Mouse (Mus musculus) liver, embryonic 14.5 days (tissue): ENCODE measurements around the gene Eomes. TPM values are rescaled to one million over a fixed set of nuclear protein-coding genes. Genes with fewer than 3 reads are reported as not detected.

Experiments
- ATAC-seq: fragments of 200-750 bp; cut with Nextera tagmentation; 2 replicates; pipeline ENCODE4 v1.8.0; 2017; ENCODE audit warnings: moderate number of reproducible peaks, mild to moderate bottlenecking, moderate library complexity; ENCODE audit not compliant: insufficient read depth
- DNase-seq, 3 experiments: peaks; one replicate each; pipeline ENCODE4 v3.0.0-alpha.2; 2012 to 2013; ENCODE audit warnings: low read depth in 3 of 3, low spot score in 3 of 3
- H3K27ac ChIP-seq: fragments of 300-500 bp; sonication (generic); 2 replicates; pipeline ENCODE4 v1.5.1; 2014; ENCODE audit warnings: moderate library complexity, mild to moderate bottlenecking, control low read depth, inconsistent platforms
- H3K27me3 ChIP-seq: fragments of 300-500 bp; sonication (generic); 2 replicates; pipeline ENCODE4 v1.6.1; 2014; ENCODE audit warnings: mild to moderate bottlenecking, low read length, moderate library complexity; ENCODE audit not compliant: control insufficient read depth, insufficient read depth
- H3K36me3 ChIP-seq: fragments of 300-500 bp; sonication (generic); replicated peaks from 2 replicates; pipeline ENCODE4 v1.6.1; 2014; ENCODE audit warnings: low read depth; ENCODE audit not compliant: control insufficient read depth, insufficient read depth
- H3K4me1 ChIP-seq, 2 experiments: fragments of 200-500 bp in 1 of 2; fragments of 300-500 bp in 1 of 2; sonication (generic) in 1 of 2; replicated peaks; 2 replicates each; pipeline ENCODE4 v1.6.1; 2012 to 2014; ENCODE audit warnings: antibody characterized with exemption in 1 of 2, inconsistent platforms in 1 of 2, low read length in 1 of 2; ENCODE audit not compliant: control insufficient read depth in 2 of 2, insufficient read depth in 2 of 2
- H3K4me2 ChIP-seq: fragments of 300-500 bp; sonication (generic); 2 replicates; pipeline ENCODE4 v1.6.1; 2014; ENCODE audit warnings: low read depth, mild to moderate bottlenecking, control low read depth, moderate library complexity
- H3K4me3 ChIP-seq, 2 experiments: fragments of 200-500 bp in 1 of 2; fragments of 300-500 bp in 1 of 2; sonication (generic) in 1 of 2; 2 replicates each; pipeline ENCODE4 v1.5.1; 2012 to 2014; ENCODE audit warnings: low read depth in 2 of 2, low read length in 2 of 2, mild to moderate bottlenecking in 2 of 2, control low read depth in 1 of 2, inconsistent platforms in 1 of 2, moderate library complexity in 1 of 2; ENCODE audit not compliant: insufficient read depth in 1 of 2
- H3K9ac ChIP-seq: fragments of 300-500 bp; sonication (generic); replicated peaks from 2 replicates; pipeline ENCODE4 v1.6.1; 2014; ENCODE audit warnings: mild to moderate bottlenecking, control low read depth, moderate library complexity
- H3K9me3 ChIP-seq: fragments of 300-500 bp; sonication (generic); 2 replicates; pipeline ENCODE4 v1.6.1; 2016; ENCODE audit warnings: low read length, mixed read lengths; ENCODE audit not compliant: control insufficient read depth
- CTCF ChIP-seq: IDR thresholded peaks from 2 replicates; pipeline ENCODE4 v1.5.1; 2016; ENCODE audit warnings: antibody characterized with exemption, low read depth, control low read depth
- EP300 ChIP-seq: IDR thresholded peaks from 2 replicates; pipeline ENCODE4 v1.6.1; 2016; ENCODE audit warnings: antibody characterized with exemption, low read depth
- WGBS: fragments of 180-500 bp; shearing (Covaris S2); extraction: QIAGEN DNeasy Blood & Tissue Kit; methylation state at CpG from one replicate; pipeline ENCODE4 v1.1.7; 2014; ENCODE audit not compliant: insufficient replicate concordance; 5-methylcytosine and 5-hydroxymethylcytosine counted together
- polyA plus RNA-seq, 2 experiments: library from polyadenylated mRNA; depleted of rRNA in 1 of 2; stranded (reverse) in 1 of 2; unstranded in 1 of 2; fragments of >200 nt; fragmentation: Nextera tagmentation in 1 of 2; extraction: Ambion mirVana in 1 of 2; gene quantifications; 2 replicates each; pipeline versions ENCODE4 v1.2.1 to v1.2.3; 2012 to 2014

The Eomes gene
- polyA plus RNA-seq, 2 experiments = 0.04 TPM; not detected in 1

- ATAC-seq (no peak), DNase-seq (no peak)
- Histone ChIP-seq H3K9me3 (no peaks in the 10 kb centered on the region), H3K27ac (no peak overlapping the region), H3K4me3 (no peak overlapping the region), H3K4me2 (no peak overlapping the region), H3K4me1 (no peaks in the 10 kb centered on the region), H3K9ac (no peak overlapping the region), H3K36me3 (peaks cover 24% of the 10 kb centered on the region), H3K27me3 (no peaks in the 10 kb centered on the region)
- no peak for TF ChIP-seq CTCF
- TF ChIP-seq EP300 = no peak
- 75% methylated on average over 7 of the region's 7 CpGs for WGBS
These were observed 54.6 kb downstream of the Eomes start for GRCm38 (mm10) chr9:118532516-118533205.

Other genes starting within 250 kb of the Eomes start
- 6.9 and 13.2 TPM in 2 replicates for gene Golga4, start 28.1 kb downstream of the Eomes start, polyA plus RNA-seq (2012; rRNA removed)
- 10.6 and 11.6 TPM in 2 replicates for gene Golga4, start 28.1 kb downstream of the Eomes start, polyA plus RNA-seq (2014; fragmentation: Nextera tagmentation; extraction: Ambion mirVana)
- 2.8 and 3.3 TPM in 2 replicates for gene Itga9, start 128.5 kb downstream of the Eomes start, polyA plus RNA-seq (2012; rRNA removed)
- 1.4 and 2.2 TPM in 2 replicates for gene Itga9, start 128.5 kb downstream of the Eomes start, polyA plus RNA-seq (2014; fragmentation: Nextera tagmentation; extraction: Ambion mirVana)